Mouse (Mus musculus) E14TG2a.4 (cell line): Measurements from ENCODE around the gene Tnrc6b.

Source experiments
- H3K27me3 ChIP-seq: 2 replicates; pipeline ENCODE4 v1.6.1; 2014; ENCODE audit warnings: low read length, control low read depth; ENCODE audit not compliant: insufficient read depth
- H3K36me3 ChIP-seq: 2 replicates; pipeline ENCODE4 v1.6.1; 2014; ENCODE audit warnings: low read length, control low read depth; ENCODE audit not compliant: insufficient read depth
- H3K4me1 ChIP-seq: replicated peaks from 2 replicates; pipeline ENCODE4 v1.6.1; 2014; ENCODE audit warnings: low read depth, low read length, control low read depth
- H3K4me3 ChIP-seq: replicated peaks from 2 replicates; pipeline ENCODE4 v1.5.1; 2014; ENCODE audit warnings: mild to moderate bottlenecking, low read length
- H3K9me3 ChIP-seq: 2 replicates; pipeline ENCODE4 v1.6.1; 2014; ENCODE audit warnings: low read length, control low read depth
- CTCF ChIP-seq: conservative IDR thresholded peaks from 2 replicates; pipeline ENCODE4 v1.5.1; 2014; ENCODE audit warnings: low read length
- NANOG ChIP-seq: IDR thresholded peaks from 2 replicates; pipeline ENCODE4 v1.6.1; 2014; ENCODE audit warnings: borderline replicate concordance, low read length, mixed read lengths
- POU5F1 ChIP-seq: IDR thresholded peaks from 2 replicates; pipeline ENCODE4 v1.6.1; 2014; ENCODE audit warnings: low read length, borderline replicate concordance

Tnrc6b gene

DNA sequence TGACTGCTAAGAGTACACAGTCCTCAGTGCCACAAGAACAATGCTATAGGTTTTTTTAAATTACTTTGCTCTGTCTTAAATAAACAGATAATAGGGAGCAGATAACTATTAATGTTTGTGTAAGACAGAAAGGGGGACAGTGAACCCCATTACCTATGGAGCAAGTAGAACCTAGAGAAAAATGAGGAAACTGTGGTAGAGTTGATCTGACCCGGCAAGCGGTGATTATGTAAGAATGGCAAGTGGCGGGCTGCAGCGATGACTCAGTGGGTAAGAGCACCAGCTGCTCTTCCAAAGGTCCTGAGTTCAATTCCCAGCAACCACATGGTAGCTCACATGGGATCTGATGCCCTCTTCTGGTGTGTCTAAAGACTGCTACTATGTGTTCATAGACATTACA, 101.7 kb downstream of the Tnrc6b start:
- Histone ChIP-seq H3K4me1 (peaks cover 30% of the 10 kb centered on the region), H3K36me3 (0 out of 2 replicates have a peak, but pooled peaks cover 6% of the 10 kb centered on the region), H3K4me3 (no peak overlapping the region), H3K9me3 (peaks cover 15% of the 10 kb centered on the region), H3K27me3 (no peaks in the 10 kb centered on the region)
- TF ChIP-seq POU5F1 (no peak), NANOG (no peak), CTCF (no peak)

DNA sequence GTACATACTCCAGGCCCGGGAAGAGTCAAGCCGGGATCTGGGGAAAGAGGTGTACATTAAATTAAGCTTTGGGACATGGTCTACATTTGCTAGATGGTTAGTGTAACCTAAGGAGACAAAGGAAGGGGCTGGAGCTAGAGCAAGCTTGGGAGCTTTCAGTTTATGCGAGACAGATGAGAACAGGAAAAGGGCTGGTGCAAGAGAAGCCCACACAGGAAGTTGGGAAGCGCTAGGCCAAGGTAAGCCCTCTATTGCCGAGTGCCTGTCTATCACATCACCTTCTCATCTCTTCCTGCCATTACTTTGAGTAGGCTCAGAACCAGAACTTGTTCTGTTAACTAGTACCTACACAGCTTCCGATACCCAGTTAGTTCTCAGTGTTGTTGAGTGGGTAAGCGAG, 103.7 kb downstream of the Tnrc6b start:
- Histone ChIP-seq H3K9me3 (peaks cover 15% of the 10 kb centered on the region), H3K4me3 (no peak overlapping the region), H3K27me3 (no peaks in the 10 kb centered on the region), H3K36me3 (peaks cover 15% of the 10 kb centered on the region; the same call in 1 of the 2 replicates), H3K4me1 (peaks cover 22% of the 10 kb centered on the region)
- TF ChIP-seq CTCF, result no peak
- TF ChIP-seq POU5F1, result no peak
- TF ChIP-seq NANOG, result no peak

DNA sequence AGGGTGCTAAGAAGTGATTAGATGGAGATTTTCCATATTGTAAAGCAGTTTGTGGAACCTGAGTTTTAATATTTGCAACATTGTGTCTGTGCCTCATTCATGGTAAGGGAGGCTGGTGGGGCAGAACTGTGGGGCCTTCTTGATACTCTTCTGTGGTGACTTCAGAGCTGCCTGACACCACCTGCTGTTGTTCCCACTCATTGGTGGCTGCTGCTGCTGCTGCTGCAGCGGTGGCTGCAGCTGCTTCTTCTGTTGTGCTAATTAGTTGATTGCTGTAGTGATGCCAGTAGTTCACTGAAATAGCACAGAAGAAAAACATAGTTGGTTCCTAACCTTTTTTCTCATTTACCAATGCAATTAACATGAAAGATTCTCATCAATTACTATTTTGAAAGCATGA, 111.2 kb downstream of the Tnrc6b start:
- Histone ChIP-seq H3K4me1 (peaks cover 13% of the 10 kb centered on the region), H3K27me3 (no peaks in the 10 kb centered on the region), H3K9me3 (no peaks in the 10 kb centered on the region), H3K36me3 (peaks cover 15% of the 10 kb centered on the region), H3K4me3 (no peak overlapping the region)
- TF ChIP-seq POU5F1 (no peak), CTCF (no peak), NANOG (no peak)

DNA sequence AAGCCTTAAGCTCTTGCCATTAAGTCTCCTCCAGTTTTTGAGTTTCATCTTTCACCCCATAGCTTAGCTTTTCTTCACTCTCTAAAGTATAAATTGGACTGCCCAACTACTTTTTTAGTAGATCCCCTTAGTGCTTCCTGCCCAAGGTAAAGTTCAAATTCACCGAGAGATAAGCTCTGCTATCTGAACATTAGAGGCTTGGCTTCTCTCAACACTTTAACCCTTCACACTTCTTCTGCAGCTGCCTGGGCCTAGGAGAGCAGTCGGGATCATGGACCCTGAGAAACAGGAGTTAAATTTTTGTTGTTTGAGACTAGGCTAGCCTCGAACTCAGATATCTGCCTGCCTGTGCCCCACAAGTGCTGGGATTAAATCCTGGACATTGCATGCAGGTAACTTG, 120.1 kb downstream of the Tnrc6b start:
- Histone ChIP-seq H3K4me3 (no peak overlapping the region), H3K36me3 (no peaks in the 10 kb centered on the region; the same call in 1 of the 2 replicates), H3K27me3 (no peaks in the 10 kb centered on the region), H3K4me1 (peaks cover 38% of the 10 kb centered on the region), H3K9me3 (no peaks in the 10 kb centered on the region)
- TF ChIP-seq POU5F1, result no peak
- no peak for TF ChIP-seq NANOG
- no peak for TF ChIP-seq CTCF

DNA sequence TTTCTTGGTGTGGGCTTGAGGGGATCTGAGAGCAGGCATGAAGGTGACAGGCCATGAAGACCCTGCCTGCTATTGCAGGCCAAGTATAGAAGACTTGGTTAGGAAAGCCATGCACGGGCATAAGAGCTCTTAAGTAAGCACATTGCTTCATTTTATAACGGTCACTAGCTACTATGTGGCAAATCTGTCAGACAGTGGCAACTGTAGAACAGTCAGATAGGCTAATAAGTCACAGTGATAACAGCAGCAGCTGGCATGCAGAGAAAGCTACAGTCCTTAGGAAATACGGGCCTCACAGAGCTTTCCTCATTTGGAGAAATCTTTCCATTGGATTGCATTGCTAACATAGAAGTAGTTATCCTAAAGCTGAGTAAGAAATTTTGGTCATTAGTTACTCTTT, 121.7 kb downstream of the Tnrc6b start:
- H3K9me3 ChIP-seq, result no peaks in the 10 kb centered on the region
- H3K4me3 ChIP-seq, result no peak overlapping the region
- TF ChIP-seq POU5F1, result no peak
- no peak for TF ChIP-seq NANOG
- no peak for TF ChIP-seq CTCF
- peaks cover 42% of the 10 kb centered on the region for H3K4me1 ChIP-seq
- H3K27me3 ChIP-seq, result no peaks in the 10 kb centered on the region
- no peaks in the 10 kb centered on the region; the same call in 1 of the 2 replicates for H3K36me3 ChIP-seq

DNA sequence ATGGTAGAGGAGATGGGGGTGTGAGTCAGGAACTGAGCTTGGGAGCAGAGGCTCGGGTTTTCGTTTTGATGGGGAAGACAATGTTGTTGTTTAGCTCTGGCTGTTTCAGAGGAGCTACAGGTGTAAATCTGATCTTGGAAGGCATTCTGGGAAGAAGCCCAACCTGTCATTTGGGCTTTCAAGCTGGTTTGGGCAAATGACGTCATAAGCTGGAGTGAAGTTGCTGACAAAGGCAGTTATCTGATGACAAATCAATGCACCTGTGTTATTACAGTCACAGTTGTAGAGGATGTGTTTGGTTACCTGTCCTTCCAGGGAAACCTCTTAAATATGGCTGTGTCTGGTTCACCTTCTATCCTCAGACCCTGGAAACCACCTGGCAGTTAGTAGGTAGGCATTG, 125.1 kb downstream of the Tnrc6b start:
- TF ChIP-seq POU5F1, result no peak
- no peak for TF ChIP-seq CTCF
- TF ChIP-seq NANOG, result no peak
- Histone ChIP-seq H3K9me3 (no peaks in the 10 kb centered on the region), H3K4me3 (no peak overlapping the region), H3K36me3 (no peaks in the 10 kb centered on the region), H3K27me3 (no peaks in the 10 kb centered on the region), H3K4me1 (peaks cover 36% of the 10 kb centered on the region)

DNA sequence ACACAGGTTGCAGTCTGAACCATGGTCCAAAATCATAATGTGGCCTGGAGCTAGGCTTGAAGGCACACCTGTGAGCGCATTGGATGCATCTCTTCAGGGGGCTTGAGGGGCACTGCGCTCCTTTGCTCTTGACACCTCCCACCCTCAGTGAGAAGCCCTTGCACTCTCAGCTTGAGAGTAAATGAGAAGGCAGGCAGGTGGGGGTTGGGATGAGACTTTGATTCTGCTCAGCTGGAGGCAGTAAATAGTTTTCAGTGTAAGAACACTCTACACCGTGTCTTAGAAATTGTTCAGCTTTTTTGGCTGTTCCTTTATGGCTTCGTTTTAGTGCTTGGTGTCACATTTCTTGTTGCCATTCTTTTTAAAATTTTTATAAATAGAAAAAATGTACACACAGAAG, 127.7 kb downstream of the Tnrc6b start:
- peaks cover 34% of the 10 kb centered on the region for H3K4me1 ChIP-seq
- TF ChIP-seq POU5F1 (no peak), NANOG (no peak), CTCF (no peak)
- H3K4me3 ChIP-seq, result no peak overlapping the region

DNA sequence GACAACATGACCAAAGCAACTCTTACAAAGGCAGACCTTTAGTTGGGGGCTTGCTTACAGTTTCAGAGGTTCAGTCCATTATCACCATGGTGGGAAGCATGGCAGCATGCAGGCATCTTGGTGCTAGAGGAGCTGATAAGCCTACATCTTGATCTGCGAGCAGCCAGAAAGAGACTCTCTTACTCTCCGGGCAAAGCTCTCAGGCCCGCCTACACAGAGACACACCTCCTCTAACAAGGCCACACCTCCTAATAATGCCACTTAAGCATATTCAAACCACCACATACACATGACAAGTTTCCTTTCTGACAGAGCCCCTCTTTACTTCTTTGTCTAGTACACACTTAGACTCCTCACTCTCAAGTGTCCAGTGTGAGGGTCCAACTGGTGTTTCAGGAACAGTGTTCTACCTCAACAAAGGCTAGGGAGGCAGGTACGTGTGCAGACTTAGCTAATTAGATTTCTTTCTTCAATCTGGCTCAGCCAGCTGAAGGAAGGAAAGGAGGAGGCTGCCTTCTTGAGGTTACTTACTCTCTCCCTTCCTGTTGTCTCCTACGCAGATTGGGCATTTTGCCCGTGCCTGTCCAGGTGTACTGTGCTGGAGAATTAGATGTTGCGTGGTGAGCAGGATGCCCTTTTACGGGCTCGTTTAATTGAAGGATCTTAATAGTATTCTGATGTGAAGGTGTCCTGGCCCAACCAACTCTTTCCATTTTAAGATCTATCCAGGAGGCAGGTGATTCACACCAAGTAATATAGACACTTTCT, 128.7 kb downstream of the Tnrc6b start:
- Histone ChIP-seq H3K4me1 (peaks cover 24% of the 10 kb centered on the region), H3K27me3 (no peaks in the 10 kb centered on the region)

More for the DNA sequence above, 127.7 kb downstream of the Tnrc6b start:
- H3K9me3 ChIP-seq, result no peaks in the 10 kb centered on the region
- H3K36me3 ChIP-seq, result no peaks in the 10 kb centered on the region
- H3K27me3 ChIP-seq, result no peaks in the 10 kb centered on the region

DNA sequence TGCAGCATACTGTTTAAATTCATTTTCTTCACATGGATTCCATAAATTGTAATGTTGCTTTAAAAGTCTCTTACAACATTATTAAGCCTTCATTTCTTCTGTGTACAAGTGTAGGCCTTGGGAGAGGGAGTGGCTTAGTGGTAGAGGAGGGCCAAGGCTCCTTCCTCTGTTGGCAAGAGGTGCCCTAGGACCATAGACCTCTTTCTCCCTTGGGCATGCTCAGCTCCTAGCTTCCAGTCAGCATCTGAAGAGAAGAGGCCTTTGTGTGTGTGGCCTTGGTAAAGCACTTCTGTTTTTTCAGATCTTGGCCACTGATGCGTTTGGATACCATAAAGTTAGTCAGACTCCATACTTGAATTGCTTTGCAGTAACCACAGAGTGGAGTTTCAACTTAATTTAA, 133.1 kb downstream of the Tnrc6b start:
- no peaks in the 10 kb centered on the region for H3K27me3 ChIP-seq
- no peak for TF ChIP-seq NANOG
- TF ChIP-seq CTCF, result no peak
- no peak for TF ChIP-seq POU5F1
- no peaks in the 10 kb centered on the region for H3K9me3 ChIP-seq
- H3K4me1 ChIP-seq, result peaks cover 13% of the 10 kb centered on the region
- no peaks in the 10 kb centered on the region for H3K36me3 ChIP-seq
- H3K4me3 ChIP-seq, result no peak overlapping the region

More for the DNA sequence above, 128.7 kb downstream of the Tnrc6b start:
- Histone ChIP-seq H3K9me3 (no peaks in the 10 kb centered on the region), H3K4me3 (no peak overlapping the region), H3K36me3 (no peaks in the 10 kb centered on the region)
- TF ChIP-seq CTCF (no peak), NANOG (no peak), POU5F1 (no peak)
